7 mouse cellular contexts compared by ENCODE assay signal in genomic region chr10:93889976-93890375, GRCm38 (mm10). TPM values are rescaled to one million over a fixed set of nuclear protein-coding genes. Genes with fewer than 3 reads are reported as not detected.
DNase-seq lines count a peak whose midpoint lies in the region; ATAC-seq lines count a peak whose summit lies in the region.

No protein-coding gene starts in this region.

- peaks cover 6% of the 10 kb centered on the region for H3K36me3 ChIP-seq in neural tube, embryonic 11.5 days (ENCODE audit: control insufficient read depth, insufficient read depth, low read length)
- H3K36me3 ChIP-seq in heart, embryonic 13.5 days, result peaks cover 21% of the 10 kb centered on the region
- no peaks in the 10 kb centered on the region; the same call in 1 of the 2 replicates for H3K36me3 ChIP-seq in midbrain, embryonic 15.5 days (replicated peaks)

- no peak for DNase-seq in neural tube, embryonic 11.5 days (ENCODE audit: low spot score)
- DNase-seq in neural tube, embryonic 10.5 days (ENCODE audit: extremely low spot score, low spot score), result no peak
- peak; percentile 56 to 58 for DNase-seq in left cerebral cortex, postnatal 14 days (ENCODE audit: low spot score in 2 of 2)
- no peak for DNase-seq in natural killer cell, adult 2 months (ENCODE audit: low spot score in 2 of 2)

- intact Hi-C loops in left cerebral cortex, postnatal 14 days (cut with DNase I), result no loop called here

- peak overlapping the region; percentile 89 for H3K9ac ChIP-seq in neural tube, embryonic 11.5 days (ENCODE audit: low read length)
- H3K9ac ChIP-seq in heart, embryonic 13.5 days, result peak overlapping the region; percentile 98
- peak overlapping the region; percentile 93 for H3K9ac ChIP-seq in midbrain, embryonic 15.5 days

- peak overlapping the region; percentile 74; the same call in 1 of the 2 replicates for H3K27ac ChIP-seq in neural tube, embryonic 11.5 days (ENCODE audit: low read depth, low read length)
- 0 out of 2 replicates have a peak overlapping the region, but pooled peaks have one; percentile 7 for H3K27ac ChIP-seq in brown adipose tissue, adult 24 weeks (replicated peaks; ENCODE audit: low read depth, low read length)
- peak overlapping the region; percentile 92 for H3K27ac ChIP-seq in heart, embryonic 13.5 days (replicated peaks)
- peak overlapping the region; percentile 93 for H3K27ac ChIP-seq in midbrain, embryonic 15.5 days

- H3K9me3 ChIP-seq in neural tube, embryonic 11.5 days (ENCODE audit: control insufficient read depth, low read length), result no peaks in the 10 kb centered on the region
- H3K9me3 ChIP-seq in heart, embryonic 13.5 days, result no peaks in the 10 kb centered on the region
- H3K9me3 ChIP-seq in midbrain, embryonic 15.5 days, result no peaks in the 10 kb centered on the region

- no peaks in the 10 kb centered on the region for H3K27me3 ChIP-seq in neural tube, embryonic 11.5 days (ENCODE audit: control insufficient read depth, insufficient read depth, low read length)
- H3K27me3 ChIP-seq in heart, embryonic 13.5 days (replicated peaks), result no peaks in the 10 kb centered on the region
- no peaks in the 10 kb centered on the region for H3K27me3 ChIP-seq in midbrain, embryonic 15.5 days (replicated peaks)

- no peak for ATAC-seq in neural tube, embryonic 11.5 days (ENCODE audit: insufficient read depth, low FRiP score, low TSS enrichment)
- no peak for ATAC-seq in heart, embryonic 13.5 days (ENCODE audit: extremely low read depth, insufficient number of reproducible peaks, low FRiP score, low TSS enrichment)
- ATAC-seq in midbrain, embryonic 15.5 days (replicated peaks), result no peak; the same call in 1 of the 2 replicates

- H3K4me2 ChIP-seq in neural tube, embryonic 11.5 days (ENCODE audit: low read depth), result peak overlapping the region; percentile 68
- peak overlapping the region; percentile 86 for H3K4me2 ChIP-seq in heart, embryonic 13.5 days
- H3K4me2 ChIP-seq in midbrain, embryonic 15.5 days, result peak overlapping the region; percentile 71

- peak overlapping the region; percentile 97 for H3K4me3 ChIP-seq in neural tube, embryonic 11.5 days (ENCODE audit: low read depth, low read length)
- H3K4me3 ChIP-seq in brown adipose tissue, adult 24 weeks (ENCODE audit: insufficient read depth, low read depth, low read length), result peak overlapping the region; percentile 93
- H3K4me3 ChIP-seq in heart, embryonic 13.5 days, result peak overlapping the region; percentile 93
- peak overlapping the region; percentile 97 for H3K4me3 ChIP-seq in midbrain, embryonic 15.5 days

- WGBS in neural tube, embryonic 11.5 days, result 1% methylated on average over 22 of the region's 22 CpGs
- WGBS in heart, embryonic 13.5 days, result 2% methylated on average over 22 of the region's 22 CpGs
- WGBS in midbrain, embryonic 15.5 days, result under 1% methylated on average over 22 of the region's 22 CpGs

- peaks cover 6% of the 10 kb centered on the region; the same call in 1 of the 2 replicates for H3K4me1 ChIP-seq in neural tube, embryonic 11.5 days (ENCODE audit: control insufficient read depth, insufficient read depth, low read length)
- peaks cover 3% of the 10 kb centered on the region; the same call in 1 of the 2 replicates for H3K4me1 ChIP-seq in brown adipose tissue, adult 24 weeks (ENCODE audit: control insufficient read depth, insufficient read depth, insufficient read length, low read length)
- peaks cover 12% of the 10 kb centered on the region for H3K4me1 ChIP-seq in heart, embryonic 13.5 days
- peaks cover 19% of the 10 kb centered on the region for H3K4me1 ChIP-seq in midbrain, embryonic 15.5 days

RNA-seq across cellular contexts. Expression of gene Metap2, which starts 6.9 kb away (rescaled TPM):
- 244 and 253 TPM in 2 replicates for polyA plus RNA-seq in neural tube, embryonic 11.5 days (2014; fragmentation: Nextera tagmentation; extraction: Ambion mirVana)
- polyA plus RNA-seq in brown adipose tissue, adult 24 weeks (2012; ENCODE audit: insufficient read depth, insufficient read length, missing spikeins), result 137 TPM in 2 replicates
- polyA plus RNA-seq in heart, embryonic 13.5 days (2015; fragmentation: Nextera tagmentation; extraction: Ambion mirVana), result 141 and 148 TPM in 2 replicates
- 100 to 1,000 TPM; 120 to 124 TPM for total RNA-seq in left cerebral cortex, postnatal 14 days (2021)
- polyA plus RNA-seq in midbrain, embryonic 15.5 days (2015; fragmentation: Nextera tagmentation; extraction: Ambion mirVana), result 140 and 157 TPM in 2 replicates

RNA-seq across cellular contexts. Expression of gene Usp44, which starts 58.6 kb away (rescaled TPM):
- 6.4 and 9.1 TPM in 2 replicates for polyA plus RNA-seq in neural tube, embryonic 11.5 days (2014; fragmentation: Nextera tagmentation; extraction: Ambion mirVana)
- polyA plus RNA-seq in brown adipose tissue, adult 24 weeks (2012; ENCODE audit: insufficient read depth, insufficient read length, missing spikeins), result not detected in 2 replicates
- polyA plus RNA-seq in heart, embryonic 13.5 days (2015; fragmentation: Nextera tagmentation; extraction: Ambion mirVana), result 0.29 and 0.31 TPM in 2 replicates
- not detected for total RNA-seq in left cerebral cortex, postnatal 14 days (2021)
- 0.32 and 0.61 TPM in 2 replicates for polyA plus RNA-seq in midbrain, embryonic 15.5 days (2015; fragmentation: Nextera tagmentation; extraction: Ambion mirVana)

Comparison
In these comparisons a context has a peak if more than half of its experiments do, and no peak if none do; other contexts are left out.
1. DNase-seq: peak in left cerebral cortex, postnatal 14 days (2 of 2); none in neural tube, embryonic 11.5 days (single experiment), neural tube, embryonic 10.5 days (single experiment) and natural killer cell, adult 2 months (0 of 2).
2. H3K27ac ChIP-seq: peak in every context shown above with its lines; median percentile 93 in midbrain, embryonic 15.5 days; 92 in heart, embryonic 13.5 days; 74 in neural tube, embryonic 11.5 days; 7 in brown adipose tissue, adult 24 weeks.
3. Peak in every context shown above with its lines, with median percentiles within 50 percentile points of each other: H3K4me2 ChIP-seq, H3K4me3 ChIP-seq and H3K9ac ChIP-seq.